Mouse (Mus musculus) kidney, adult 2 months (tissue): ENCODE measurements around the gene Amigo1.

ENCODE experiments used
- CTCF ChIP-seq: fragments of 200-500 bp; conservative IDR thresholded peaks from 2 replicates; pipeline ENCODE4 v1.5.1; 2011; ENCODE audit warnings: low read depth, mild to moderate bottlenecking, control low read depth, low read length, moderate library complexity, mixed read lengths; ENCODE audit not compliant: insufficient read depth, insufficient read length
- POLR2A ChIP-seq: fragments of 200-500 bp; IDR thresholded peaks from one replicate; pipeline ENCODE4 v1.6.1; 2011; ENCODE audit warnings: low read depth, low read length, control low read depth

GRCm38 (mm10) chr3:108241243-108241839, 55.2 kb downstream of the Amigo1 start:
- no peak for TF ChIP-seq CTCF
- TF ChIP-seq POLR2A: no peak
